Mouse (Mus musculus) embryonic facial prominence, embryonic 14.5 days (tissue): ENCODE data around the gene Ano8. TPM values are rescaled to one million over a fixed set of nuclear protein-coding genes. Genes with fewer than 3 reads are reported as not detected.

Source experiments
- ATAC-seq: fragments of 200-750 bp; cut with Nextera tagmentation; 2 replicates; pipeline ENCODE4 v1.8.0; 2017; ENCODE audit warnings: low read depth, moderate number of reproducible peaks, moderate TSS enrichment
- DNase-seq: peaks from one replicate; pipeline ENCODE4 v3.0.0-alpha.2; 2015; ENCODE audit warnings: low spot score
- H3K27ac ChIP-seq: fragments of 300-500 bp; sonication (generic); replicated peaks from 2 replicates; pipeline ENCODE4 v1.5.1; 2014; ENCODE audit warnings: low read depth, mild to moderate bottlenecking, low read length, moderate library complexity
- H3K27me3 ChIP-seq: fragments of 300-500 bp; sonication (generic); replicated peaks from 2 replicates; pipeline ENCODE4 v1.6.1; 2014; ENCODE audit warnings: low read length; ENCODE audit not compliant: control insufficient read depth, insufficient read depth
- H3K36me3 ChIP-seq: fragments of 300-500 bp; sonication (generic); 2 replicates; pipeline ENCODE4 v1.6.1; 2014; ENCODE audit warnings: low read length, mixed read lengths; ENCODE audit not compliant: control insufficient read depth, insufficient read depth
- H3K4me1 ChIP-seq: fragments of 300-500 bp; sonication (generic); 2 replicates; pipeline ENCODE4 v1.6.1; 2014; ENCODE audit warnings: antibody characterized with exemption, low read length; ENCODE audit not compliant: control insufficient read depth, insufficient read depth
- H3K4me2 ChIP-seq: fragments of 300-500 bp; sonication (generic); 2 replicates; pipeline ENCODE4 v1.6.1; 2014; ENCODE audit warnings: low read depth, mild to moderate bottlenecking, low read length, moderate library complexity, mixed read lengths
- H3K4me3 ChIP-seq: fragments of 300-500 bp; sonication (generic); 2 replicates; pipeline ENCODE4 v1.5.1; 2014; ENCODE audit warnings: low read depth, mild to moderate bottlenecking, low read length
- H3K9ac ChIP-seq: fragments of 300-500 bp; sonication (generic); 2 replicates; pipeline ENCODE4 v1.6.1; 2014; ENCODE audit warnings: low read depth, mild to moderate bottlenecking, low read length, moderate library complexity, mixed read lengths
- H3K9me3 ChIP-seq: fragments of 300-500 bp; sonication (generic); 2 replicates; pipeline ENCODE4 v1.6.1; 2016; ENCODE audit warnings: low read length; ENCODE audit not compliant: control insufficient read depth
- WGBS: fragments of 180-500 bp; shearing (Covaris S2); extraction: QIAGEN DNeasy Blood & Tissue Kit; methylation state at CpG from one replicate; pipeline ENCODE4 v1.1.7; 2014; 5-methylcytosine and 5-hydroxymethylcytosine counted together
- polyA plus RNA-seq: library from polyadenylated mRNA; unstranded; fragments of >200 nt; fragmentation: Nextera tagmentation; extraction: Ambion mirVana; gene quantifications from 2 replicates; pipeline ENCODE4 v1.2.1, GENCODE M21; 2014

Gene Ano8
- polyA plus RNA-seq, 1 experiment from 2014 or later: 2.0 TPM

DNA sequence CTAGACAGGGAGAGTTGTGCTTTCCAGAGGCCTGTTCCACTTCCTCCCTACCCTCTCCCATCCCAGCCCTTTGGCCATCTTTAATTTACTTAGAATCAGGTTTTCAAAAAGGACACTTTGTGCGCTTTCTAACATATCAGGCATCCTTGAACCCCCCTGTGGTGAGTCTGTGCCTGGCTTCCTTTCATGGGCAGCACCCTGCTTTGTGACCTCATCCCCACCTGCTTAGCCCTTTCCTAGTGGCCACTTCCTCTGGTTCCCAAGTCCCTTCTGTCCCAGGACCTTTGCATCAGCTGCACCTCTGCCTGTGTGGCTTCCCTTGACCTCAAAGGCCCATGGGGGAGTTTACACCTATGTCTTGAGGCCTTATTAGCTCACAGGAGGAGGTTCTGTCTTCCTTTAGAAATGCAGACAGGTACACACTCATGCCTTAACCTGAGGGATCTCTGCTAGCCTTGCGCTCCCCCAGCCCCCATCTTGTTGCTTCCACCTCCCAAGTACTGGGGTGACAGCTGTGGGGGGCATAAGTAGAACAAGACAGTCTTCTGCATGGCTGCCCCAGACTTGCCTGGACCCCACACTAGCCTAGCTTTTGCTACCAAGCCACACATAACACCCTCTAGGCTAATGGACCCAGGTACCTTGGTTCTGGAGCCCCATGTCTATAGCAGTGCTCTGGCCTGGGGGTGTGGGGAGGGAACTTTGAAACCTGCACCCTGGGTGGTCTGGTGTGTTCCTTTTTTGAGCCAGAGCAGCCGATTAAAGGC, 15.4 kb downstream of the Ano8 start:
- H3K36me3 ChIP-seq: peaks cover 45% of the 10 kb centered on the region
- ATAC-seq (no peak), DNase-seq (no peak)
- H3K4me2 ChIP-seq: peak overlapping the region; percentile 96
- peaks cover 11% of the 10 kb centered on the region for H3K4me1 ChIP-seq
- H3K9me3 ChIP-seq: no peaks in the 10 kb centered on the region
- H3K27ac ChIP-seq: no peak overlapping the region
- WGBS: 76% methylated on average over 3 of the region's 3 CpGs
- H3K27me3 ChIP-seq: no peaks in the 10 kb centered on the region
- H3K9ac ChIP-seq: peak overlapping the region; percentile 84
- H3K4me3 ChIP-seq: peak overlapping the region; percentile 82

DNA sequence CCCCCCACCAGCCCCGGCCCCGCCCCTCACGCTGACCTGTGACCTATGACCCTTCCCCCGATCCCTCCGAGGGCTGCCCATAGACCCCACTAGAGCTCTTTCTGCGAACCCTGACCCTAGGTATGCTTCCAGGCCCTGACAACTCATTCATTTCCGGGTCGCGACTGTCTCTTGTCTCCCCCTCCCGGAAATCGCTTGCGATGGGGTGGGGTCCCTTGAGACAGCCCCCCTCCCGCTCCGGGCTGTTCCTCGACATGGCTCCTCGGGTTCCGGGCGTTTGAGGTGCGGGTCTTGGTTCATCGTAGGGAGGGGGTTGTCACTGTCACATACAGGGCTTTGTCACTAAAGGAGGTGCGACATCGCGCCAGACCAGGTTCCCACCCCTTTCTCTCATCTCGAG, 16.4 kb downstream of the Ano8 start:
- DNase-seq (peak; percentile 71), ATAC-seq (peak; percentile 14; the same call in 1 of the 2 replicates)
- Histone ChIP-seq H3K4me3 (peak overlapping the region; percentile 82), H3K36me3 (peaks cover 36% of the 10 kb centered on the region), H3K27me3 (no peaks in the 10 kb centered on the region), H3K4me2 (peak overlapping the region; percentile 96), H3K9me3 (no peaks in the 10 kb centered on the region), H3K9ac (peak overlapping the region; percentile 84), H3K4me1 (peaks cover 11% of the 10 kb centered on the region), H3K27ac (peak overlapping the region; percentile 63)
- WGBS: 1% methylated on average over 12 of the region's 24 CpGs

DNA sequence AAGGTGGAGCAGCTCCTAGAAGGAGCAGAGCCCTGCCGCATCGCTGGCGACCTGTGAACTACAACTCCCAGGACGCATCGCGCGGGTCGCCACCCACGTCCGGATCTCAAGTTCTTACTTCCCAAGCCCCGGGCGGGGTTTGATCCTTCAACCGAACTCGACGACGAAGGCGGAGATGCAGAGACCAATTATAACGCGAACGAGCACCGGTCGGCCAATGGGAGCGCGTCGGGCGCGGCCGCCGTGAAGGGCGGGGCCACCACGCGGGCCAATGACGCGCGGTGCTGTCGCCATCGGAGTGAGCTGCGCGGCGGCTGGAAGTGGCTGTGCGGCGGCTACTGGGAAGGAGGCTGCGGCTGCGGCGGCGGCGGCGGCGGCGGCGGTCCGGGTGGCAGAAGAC, 16.8 kb downstream of the Ano8 start, which contains the start of gene Dda1:
Gene Dda1, plus strand, starts transcription at position 284 of the 400 bp plus-strand sequence.
- peak within 1 kb of the TSS; percentile 84 for H3K9ac ChIP-seq
- peak; percentile 91 for ATAC-seq
- peak within 1 kb of the TSS; percentile 63 for H3K27ac ChIP-seq
- no peaks in the 10 kb centered on the region for H3K9me3 ChIP-seq
- H3K36me3 ChIP-seq: peaks cover 31% of the 10 kb centered on the region
- peaks cover 14% of the 10 kb centered on the region for H3K4me1 ChIP-seq
- H3K27me3 ChIP-seq: no peaks in the 10 kb centered on the region
- H3K4me2 ChIP-seq: peak within 1 kb of the TSS; percentile 96
- DNase-seq: peak; percentile 100
- under 1% methylated on average over 31 of the region's 52 CpGs for WGBS
- peak within 1 kb of the TSS; percentile 82 for H3K4me3 ChIP-seq

DNA sequence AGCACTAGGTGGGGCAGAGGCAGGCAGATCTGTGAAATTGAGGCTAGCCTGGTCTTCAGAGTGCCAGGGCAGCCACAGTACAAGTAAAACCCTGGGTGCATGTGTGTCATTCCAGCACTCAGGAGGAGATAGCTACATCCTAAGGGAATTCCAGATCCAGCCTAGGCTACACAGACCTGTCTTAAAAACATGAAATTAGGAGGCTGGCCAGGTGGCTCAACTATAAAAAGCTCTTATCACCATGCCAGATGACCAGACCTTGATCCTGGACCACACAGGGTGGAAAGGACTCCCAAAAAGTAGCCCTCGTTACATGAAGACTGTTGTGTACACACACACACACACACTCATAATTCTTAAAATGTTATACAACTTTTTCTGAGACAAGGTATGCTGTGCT, 17.8 kb downstream of the Ano8 start:
- peaks cover 22% of the 10 kb centered on the region for H3K36me3 ChIP-seq
- H3K4me3 ChIP-seq: no peak overlapping the region
- no peaks in the 10 kb centered on the region for H3K27me3 ChIP-seq
- no peak for DNase-seq
- no peaks in the 10 kb centered on the region for H3K9me3 ChIP-seq
- 81% methylated on average over 1 of the region's 1 CpGs for WGBS
- no peak overlapping the region for H3K27ac ChIP-seq
- no peak for ATAC-seq
- no peak overlapping the region for H3K9ac ChIP-seq
- H3K4me2 ChIP-seq: no peak overlapping the region
- peaks cover 18% of the 10 kb centered on the region for H3K4me1 ChIP-seq

DNA sequence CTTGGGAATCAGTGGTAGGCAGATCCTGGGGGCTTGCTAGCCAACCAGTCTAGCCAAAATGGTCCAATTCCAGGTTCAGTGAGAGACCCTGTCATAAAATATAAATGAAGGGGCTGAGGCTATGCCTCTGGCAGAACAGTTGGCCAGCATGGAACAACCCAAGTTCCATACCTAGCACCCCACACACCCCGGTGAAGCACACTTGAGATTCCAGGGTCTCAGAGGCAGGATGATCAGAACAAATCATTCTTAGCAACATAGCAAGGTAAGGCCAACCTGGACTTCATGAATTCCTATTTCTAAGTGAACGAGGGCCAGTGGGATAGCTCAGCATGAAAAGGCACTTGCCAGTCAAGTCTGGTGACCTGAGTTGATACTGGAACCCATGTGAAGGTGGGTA, 18.6 kb downstream of the Ano8 start:
- no peak for DNase-seq
- H3K36me3 ChIP-seq: peaks cover 14% of the 10 kb centered on the region
- H3K4me1 ChIP-seq: peaks cover 26% of the 10 kb centered on the region
- H3K27me3 ChIP-seq: no peaks in the 10 kb centered on the region
- no peaks in the 10 kb centered on the region for H3K9me3 ChIP-seq
- no peak for ATAC-seq
- H3K9ac ChIP-seq: no peak overlapping the region
- WGBS: 90% methylated on average over 2 of the region's 2 CpGs
- no peak overlapping the region for H3K4me2 ChIP-seq
- no peak overlapping the region for H3K27ac ChIP-seq
- no peak overlapping the region for H3K4me3 ChIP-seq

DNA sequence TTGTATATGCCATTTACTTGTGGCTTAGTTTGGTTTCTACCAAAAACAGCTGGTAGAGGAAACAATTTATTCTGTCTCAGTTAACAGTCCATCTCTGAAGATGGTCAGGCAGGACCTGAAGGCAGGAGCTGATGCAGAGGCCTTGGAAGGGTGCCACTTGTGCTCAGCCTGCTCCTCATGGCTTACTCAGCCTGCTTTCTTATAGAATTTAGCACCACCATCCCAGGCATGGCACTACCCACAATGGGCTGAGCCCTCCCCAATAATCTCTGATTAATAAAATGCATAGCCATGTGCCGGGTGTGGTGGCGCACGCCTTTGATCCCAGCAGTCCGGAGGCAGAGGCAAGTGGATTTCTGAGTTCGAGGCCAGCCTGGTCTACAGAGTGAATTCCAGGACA, 19.6 kb downstream of the Ano8 start:
- Histone ChIP-seq H3K36me3 (peaks cover 12% of the 10 kb centered on the region), H3K9ac (no peak overlapping the region), H3K4me2 (no peak overlapping the region), H3K4me1 (peaks cover 27% of the 10 kb centered on the region), H3K9me3 (no peaks in the 10 kb centered on the region), H3K27ac (no peak overlapping the region), H3K4me3 (no peak overlapping the region), H3K27me3 (no peaks in the 10 kb centered on the region)
- ATAC-seq (no peak), DNase-seq (no peak)
- WGBS: 98% methylated on average over 5 of the region's 5 CpGs

- Histone ChIP-seq H3K27ac (no peak overlapping the region), H3K4me1 (peaks cover 27% of the 10 kb centered on the region), H3K9ac (peak overlapping the region; percentile 72), H3K4me2 (peak overlapping the region; percentile 93), H3K9me3 (no peaks in the 10 kb centered on the region), H3K27me3 (no peaks in the 10 kb centered on the region), H3K36me3 (peaks cover 13% of the 10 kb centered on the region), H3K4me3 (peak overlapping the region; percentile 91)
- ATAC-seq (no peak), DNase-seq (no peak)
- WGBS: 79% methylated on average over 8 of the region's 8 CpGs
Measured at GRCm38 (mm10) chr8:71465733-71466132, 20.0 kb downstream of the Ano8 start.

- H3K9ac ChIP-seq: peak within 1 kb of the TSS; percentile 82
- no peaks in the 10 kb centered on the region for H3K9me3 ChIP-seq
- peaks cover 22% of the 10 kb centered on the region for H3K36me3 ChIP-seq
- peaks cover 23% of the 10 kb centered on the region for H3K4me1 ChIP-seq
- no peaks in the 10 kb centered on the region for H3K27me3 ChIP-seq
- under 1% methylated on average over 52 of the region's 59 CpGs for WGBS
- peak within 1 kb of the TSS; percentile 93 for H3K4me2 ChIP-seq
- ATAC-seq: peak; percentile 76
- peak; percentile 99 for DNase-seq
- peak within 1 kb of the TSS; percentile 91 for H3K4me3 ChIP-seq
- peak within 1 kb of the TSS; percentile 90 for H3K27ac ChIP-seq
Measured at GRCm38 (mm10) chr8:71464513-71465500, 21.0 kb downstream of the Ano8 start, which contains the start of gene Mrpl34. Gene Mrpl34 (plus strand): TSS chr8:71464959.
